Mouse (Mus musculus): ENCODE data around the gene Hist1h2aa. TPM values are rescaled to one million over a fixed set of nuclear protein-coding genes. Genes with fewer than 3 reads are reported as not detected.
A peak's percentile ranks its signal among the peaks of the same experiment; 100 is the strongest.

Gene Hist1h2aa
- polyA plus RNA-seq, 1 experiment from 2014 or later: not detected

- H3K9me3 ChIP-seq (replicated peaks): no peaks in the 10 kb centered on the region
- H3K27me3 ChIP-seq: no peaks in the 10 kb centered on the region
- no peak for ATAC-seq (ENCODE audit: low FRiP score)
- H3K36me3 ChIP-seq: no peaks in the 10 kb centered on the region
- H3K27ac ChIP-seq: no peak overlapping the region
- H3K4me3 ChIP-seq: no peak overlapping the region
- WGBS: 81% methylated on average over 1 of the region's 1 CpGs
- no peak overlapping the region for H3K9ac ChIP-seq
- no peak overlapping the region for H3K4me2 ChIP-seq (replicated peaks)
- no peaks in the 10 kb centered on the region for H3K4me1 ChIP-seq
These were observed 18.1 kb upstream of the Hist1h2aa start for GRCm38 (mm10) chr13:23916132-23916531.

GRCm38 (mm10) chr13:23917674-23918073 is 16.6 kb upstream of the Hist1h2aa start:
- 83% methylated on average over 4 of the region's 4 CpGs for WGBS
- H3K27ac ChIP-seq: no peak overlapping the region
- no peak overlapping the region for H3K4me2 ChIP-seq (replicated peaks)
- no peaks in the 10 kb centered on the region for H3K36me3 ChIP-seq
- no peaks in the 10 kb centered on the region for H3K9me3 ChIP-seq (replicated peaks)
- no peak overlapping the region for H3K9ac ChIP-seq
- no peak overlapping the region for H3K4me3 ChIP-seq
- no peak for ATAC-seq (ENCODE audit: low FRiP score)
- H3K4me1 ChIP-seq: no peaks in the 10 kb centered on the region
- H3K27me3 ChIP-seq: no peaks in the 10 kb centered on the region

GRCm38 (mm10) chr13:23925792-23926191 is 8.5 kb upstream of the Hist1h2aa start:
- Histone ChIP-seq H3K27ac (no peak overlapping the region), H3K4me1 (no peaks in the 10 kb centered on the region), H3K9me3 (replicated peaks) (no peaks in the 10 kb centered on the region), H3K9ac (no peak overlapping the region), H3K36me3 (no peaks in the 10 kb centered on the region), H3K4me3 (no peak overlapping the region), H3K27me3 (no peaks in the 10 kb centered on the region), H3K4me2 (replicated peaks) (no peak overlapping the region)
- 75% methylated on average over 2 of the region's 2 CpGs for WGBS
- ATAC-seq (ENCODE audit: low FRiP score): no peak

DNA sequence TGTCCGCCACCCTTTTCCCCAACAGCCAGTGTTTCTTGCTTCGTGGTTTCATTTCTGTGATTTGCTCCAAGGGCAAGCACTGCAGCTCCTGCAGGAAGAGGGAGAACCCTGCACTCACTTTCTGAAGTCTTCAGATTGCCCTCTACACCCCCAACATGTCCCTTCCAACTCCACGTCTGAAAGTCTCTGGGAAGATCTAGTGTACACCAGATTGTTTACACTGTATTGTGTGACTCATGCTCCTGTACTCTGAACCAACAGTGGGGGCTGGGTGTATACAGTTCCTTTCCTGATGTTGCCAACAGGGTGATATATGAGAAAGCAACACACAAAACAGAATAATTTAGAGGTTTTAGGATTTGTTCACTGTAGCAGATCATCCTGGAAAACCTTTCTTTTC is 5.6 kb upstream of the Hist1h2aa start:
- Histone ChIP-seq H3K36me3 (no peaks in the 10 kb centered on the region), H3K9ac (no peak overlapping the region), H3K27ac (no peak overlapping the region), H3K4me3 (no peak overlapping the region), H3K27me3 (no peaks in the 10 kb centered on the region), H3K9me3 (replicated peaks) (no peaks in the 10 kb centered on the region), H3K4me2 (replicated peaks) (no peak overlapping the region), H3K4me1 (no peaks in the 10 kb centered on the region)
- no peak for ATAC-seq (ENCODE audit: low FRiP score)
- 68% methylated on average over 3 of the region's 3 CpGs for WGBS

GRCm38 (mm10) chr13:23930461-23930860 is 3.8 kb upstream of the Hist1h2aa start:
- 91% methylated on average over 9 of the region's 9 CpGs for WGBS

GRCm38 (mm10) chr13:23930904-23931303 is 3.4 kb upstream of the Hist1h2aa start:
- WGBS: 75% methylated on average over 11 of the region's 11 CpGs
- no peak overlapping the region for H3K4me2 ChIP-seq (replicated peaks)
- no peak overlapping the region for H3K4me3 ChIP-seq
- no peak for ATAC-seq (ENCODE audit: low FRiP score)
- H3K27me3 ChIP-seq: no peaks in the 10 kb centered on the region
- no peaks in the 10 kb centered on the region for H3K9me3 ChIP-seq (replicated peaks)
- no peak overlapping the region for H3K9ac ChIP-seq
- no peaks in the 10 kb centered on the region for H3K36me3 ChIP-seq
- no peak overlapping the region for H3K27ac ChIP-seq
- no peaks in the 10 kb centered on the region for H3K4me1 ChIP-seq

More at GRCm38 (mm10) chr13:23930461-23930860, 3.8 kb upstream of the Hist1h2aa start:
- H3K4me1 ChIP-seq: no peaks in the 10 kb centered on the region
- H3K27me3 ChIP-seq: no peaks in the 10 kb centered on the region
- H3K4me3 ChIP-seq: no peak overlapping the region
- H3K4me2 ChIP-seq (replicated peaks): no peak overlapping the region
- no peaks in the 10 kb centered on the region for H3K36me3 ChIP-seq
- H3K9ac ChIP-seq: no peak overlapping the region
- H3K9me3 ChIP-seq (replicated peaks): no peaks in the 10 kb centered on the region
- H3K27ac ChIP-seq: no peak overlapping the region
- no peak for ATAC-seq (ENCODE audit: low FRiP score)

DNA sequence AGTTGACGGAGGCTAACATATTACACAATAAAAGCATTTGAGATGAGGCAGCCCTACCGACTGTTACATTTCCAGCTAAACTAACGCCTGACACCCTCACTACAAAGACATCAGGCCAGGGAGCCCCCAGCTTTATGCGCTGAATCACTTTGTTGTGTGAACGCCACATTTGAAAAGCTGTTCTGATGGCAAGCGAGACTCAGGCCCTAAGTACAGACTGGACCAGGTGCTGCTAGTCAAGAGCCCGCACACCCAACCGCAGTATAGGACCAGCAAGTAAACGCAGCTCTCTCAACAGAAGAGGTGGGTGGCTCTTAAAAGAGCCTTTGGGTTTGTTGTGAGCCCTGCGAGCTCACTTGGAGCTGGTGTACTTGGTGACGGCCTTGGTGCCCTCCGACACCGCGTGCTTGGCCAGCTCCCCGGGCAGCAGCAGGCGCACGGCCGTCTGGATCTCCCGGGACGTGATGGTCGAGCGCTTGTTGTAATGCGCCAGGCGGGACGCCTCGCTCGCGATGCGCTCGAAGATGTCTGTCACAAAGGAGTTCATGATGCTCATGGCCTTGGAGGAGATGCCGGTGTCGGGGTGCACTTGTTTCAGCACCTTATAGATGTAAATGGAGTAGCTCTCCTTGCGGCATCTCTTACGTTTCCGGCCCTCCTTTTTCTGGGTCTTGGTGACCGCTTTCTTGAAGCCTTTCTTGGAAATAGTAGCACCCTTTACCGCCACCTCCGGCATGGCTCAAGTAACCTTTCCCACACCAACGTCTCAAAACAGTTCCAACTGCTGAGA is 646 bp upstream of the Hist1h2aa start, which contains the start of gene Hist1h2ba:
Gene Hist1h2ba, minus strand, starts transcription at position 736 of the 790 bp plus-strand sequence.
- Histone ChIP-seq H3K4me1 (no peaks in the 10 kb centered on the region), H3K9ac (no peak within 1 kb of the TSS), H3K9me3 (replicated peaks) (no peaks in the 10 kb centered on the region), H3K27me3 (no peaks in the 10 kb centered on the region), H3K36me3 (no peaks in the 10 kb centered on the region), H3K27ac (no peak within 1 kb of the TSS), H3K4me3 (no peak within 1 kb of the TSS), H3K4me2 (replicated peaks) (no peak within 1 kb of the TSS)
- WGBS: 94% methylated on average over 39 of the region's 39 CpGs
- no peak for ATAC-seq (ENCODE audit: low FRiP score)

DNA sequence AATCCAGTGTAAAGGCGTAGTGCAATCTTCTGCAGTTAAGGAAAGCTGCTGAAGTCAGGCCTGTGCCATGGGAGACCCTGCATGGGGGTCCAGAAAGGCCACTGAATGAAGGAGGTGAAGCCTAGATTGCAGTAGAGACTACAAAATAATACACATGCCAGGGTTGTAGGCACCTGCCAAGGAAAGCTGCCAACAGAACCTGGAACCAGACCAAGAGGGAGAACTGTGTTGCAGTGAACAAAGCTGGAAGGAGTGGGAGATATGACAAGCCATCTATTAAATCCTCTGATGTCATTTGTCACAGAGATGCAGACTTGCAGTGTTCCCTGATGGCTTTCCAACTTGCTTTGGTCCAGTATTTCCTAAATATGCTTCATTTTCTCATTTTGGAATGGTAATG is 4.4 kb downstream of the Hist1h2aa start:
- Histone ChIP-seq H3K4me2 (replicated peaks) (no peak overlapping the region), H3K9ac (no peak overlapping the region), H3K27me3 (no peaks in the 10 kb centered on the region), H3K4me3 (no peak overlapping the region), H3K27ac (no peak overlapping the region), H3K36me3 (no peaks in the 10 kb centered on the region), H3K9me3 (replicated peaks) (no peaks in the 10 kb centered on the region), H3K4me1 (no peaks in the 10 kb centered on the region)
- no peak for ATAC-seq (ENCODE audit: low FRiP score)
- 81% methylated on average over 1 of the region's 1 CpGs for WGBS

DNA sequence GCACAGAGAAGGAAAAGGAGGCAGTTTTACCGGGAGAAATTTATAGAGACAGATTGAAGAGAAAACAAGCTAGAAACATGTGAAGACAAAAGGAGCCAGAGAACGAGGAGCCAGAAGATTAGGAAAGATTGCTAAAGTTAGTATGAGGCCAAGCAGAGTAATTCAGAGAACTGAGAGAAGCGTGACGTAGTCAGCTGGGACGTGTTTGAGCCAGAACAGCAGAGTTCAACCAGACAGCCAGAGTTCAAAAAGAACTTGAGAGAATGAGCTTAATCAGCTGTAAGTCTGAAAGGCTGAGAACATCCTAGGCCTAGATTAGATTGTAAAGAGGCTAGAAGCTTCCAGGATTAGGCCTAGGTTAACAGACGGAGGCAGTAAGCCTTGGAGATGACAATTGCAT is 6.0 kb downstream of the Hist1h2aa start:
- no peak overlapping the region for H3K4me2 ChIP-seq (replicated peaks)
- no peak for ATAC-seq (ENCODE audit: low FRiP score)
- H3K9me3 ChIP-seq (replicated peaks): no peaks in the 10 kb centered on the region
- no peak overlapping the region for H3K9ac ChIP-seq
- H3K4me3 ChIP-seq: no peak overlapping the region
- 67% methylated on average over 6 of the region's 6 CpGs for WGBS
- no peaks in the 10 kb centered on the region for H3K27me3 ChIP-seq
- no peaks in the 10 kb centered on the region for H3K36me3 ChIP-seq
- no peak overlapping the region for H3K27ac ChIP-seq
- H3K4me1 ChIP-seq: no peaks in the 10 kb centered on the region

DNA sequence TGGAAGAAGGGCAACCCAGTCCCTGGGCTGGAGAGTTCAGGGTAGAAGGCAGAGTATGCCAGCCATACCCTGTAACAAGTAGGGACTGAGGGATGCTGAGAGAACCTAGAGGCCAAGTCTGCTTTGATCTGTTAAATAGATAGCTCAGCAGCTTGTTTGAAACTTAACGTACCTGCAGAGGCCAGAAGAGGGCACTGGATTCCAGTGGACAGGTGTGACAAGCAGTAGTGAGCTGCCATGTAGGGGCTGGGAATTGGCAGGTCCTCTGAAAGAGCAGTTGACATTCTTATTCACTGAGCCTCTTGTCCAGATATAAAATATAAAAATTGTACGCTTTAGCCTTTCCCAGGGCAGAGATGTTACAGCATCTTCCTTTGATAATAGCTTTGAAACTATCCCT is 8.6 kb downstream of the Hist1h2aa start:
- Histone ChIP-seq H3K27me3 (no peaks in the 10 kb centered on the region), H3K27ac (no peak overlapping the region), H3K36me3 (no peaks in the 10 kb centered on the region), H3K4me1 (0 out of 2 replicates have a peak, but pooled peaks cover 4% of the 10 kb centered on the region), H3K4me2 (replicated peaks) (no peak overlapping the region), H3K9me3 (replicated peaks) (no peaks in the 10 kb centered on the region), H3K4me3 (no peak overlapping the region), H3K9ac (no peak overlapping the region)
- ATAC-seq (ENCODE audit: low FRiP score): no peak
- WGBS: 53% methylated on average over 2 of the region's 2 CpGs

DNA sequence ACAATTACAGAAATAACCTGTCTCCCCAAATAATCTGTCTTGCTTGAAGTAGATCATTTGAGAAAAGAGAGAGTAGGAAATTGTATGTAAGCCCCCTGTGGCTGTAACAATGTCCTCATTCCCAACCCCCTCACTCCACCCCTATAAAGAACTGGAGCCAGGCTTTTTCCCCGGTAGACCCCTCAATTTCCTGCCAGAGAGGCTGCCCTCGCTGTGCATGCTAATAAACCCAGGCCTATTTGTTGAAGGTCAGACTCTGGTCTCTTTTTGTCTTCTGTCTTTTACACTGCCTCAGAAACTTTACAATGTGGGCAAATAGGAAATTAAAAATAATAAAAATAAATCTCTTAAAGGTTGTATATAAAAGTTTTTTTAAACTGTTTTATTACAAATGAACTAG is 12.0 kb downstream of the Hist1h2aa start:
- Histone ChIP-seq H3K9ac (no peak overlapping the region), H3K9me3 (replicated peaks) (no peaks in the 10 kb centered on the region), H3K4me3 (no peak overlapping the region), H3K27me3 (no peaks in the 10 kb centered on the region), H3K27ac (no peak overlapping the region), H3K4me2 (replicated peaks) (no peak overlapping the region), H3K36me3 (no peaks in the 10 kb centered on the region), H3K4me1 (0 out of 2 replicates have a peak, but pooled peaks cover 7% of the 10 kb centered on the region)
- no peak for ATAC-seq (ENCODE audit: low FRiP score)
- 28% methylated on average over 2 of the region's 2 CpGs for WGBS

GRCm38 (mm10) chr13:23949484-23950246 is 15.4 kb downstream of the Hist1h2aa start:
- Histone ChIP-seq H3K27ac (peak overlapping the region; percentile 75), H3K4me3 (no peak overlapping the region), H3K9ac (no peak overlapping the region), H3K4me1 (0 out of 2 replicates have a peak, but pooled peaks cover 7% of the 10 kb centered on the region), H3K27me3 (no peaks in the 10 kb centered on the region), H3K36me3 (no peaks in the 10 kb centered on the region), H3K9me3 (replicated peaks) (no peaks in the 10 kb centered on the region), H3K4me2 (replicated peaks) (no peak overlapping the region)
- WGBS: 44% methylated on average over 14 of the region's 14 CpGs
- peak; percentile 88 for ATAC-seq (ENCODE audit: low FRiP score)
